Mouse (Mus musculus): ENCODE data around the gene Ikzf3. TPM values are rescaled to one million over a fixed set of nuclear protein-coding genes. Genes with fewer than 3 reads are reported as not detected.
A peak's percentile ranks its signal among the peaks of the same experiment; 100 is the strongest.

The Ikzf3 gene
- polyA plus RNA-seq, 1 experiment from 2014 or later, result not detected

- H3K36me3 ChIP-seq (ENCODE audit: control insufficient read depth, insufficient read depth, low read length), result no peaks in the 10 kb centered on the region
- ATAC-seq (ENCODE audit: insufficient number of reproducible peaks, insufficient read depth, low FRiP score, low read depth), result peak; percentile 2; the same call in 1 of the 2 replicates
- peaks cover 4 to 7% of the 10 kb centered on the region in 2 experiments; a peak in 3 of 4 replicates for H3K4me1 ChIP-seq (ENCODE audit: control insufficient read depth in 2 of 2, insufficient read depth in 2 of 2, low read length in 2 of 2)
- H3K27me3 ChIP-seq (ENCODE audit: control insufficient read depth, insufficient read depth, low read length), result peaks cover 25% of the 10 kb centered on the region
- peak overlapping the region; percentile 90 for H3K4me2 ChIP-seq (ENCODE audit: low read length)
- H3K9ac ChIP-seq (ENCODE audit: low read length), result peak overlapping the region; percentile 75
- no peaks in the 10 kb centered on the region for H3K9me3 ChIP-seq (ENCODE audit: control insufficient read depth, low read length)
- peak overlapping the region; percentile 55 to 66 for H3K4me3 ChIP-seq (ENCODE audit: control insufficient read depth in 1 of 2, insufficient read depth in 1 of 2, low read depth in 1 of 2, low read length in 2 of 2)
- no peak overlapping the region; a peak in 1 of 4 replicates for H3K27ac ChIP-seq (replicated peaks in 1 of 2; ENCODE audit: control insufficient read depth in 1 of 2, insufficient read depth in 1 of 2, low read depth in 2 of 2, low read length in 2 of 2)
- WGBS, result 17% methylated on average over 9 of the region's 9 CpGs
Measured at GRCm38 (mm10) chr11:98456945-98457344, 88.9 kb downstream of the Ikzf3 start.

GRCm38 (mm10) chr11:98456545-98456944, 89.3 kb downstream of the Ikzf3 start:
- Histone ChIP-seq H3K4me1 (ENCODE audit: control insufficient read depth in 2 of 2, insufficient read depth in 2 of 2, low read length in 2 of 2) (peaks cover 4 to 7% of the 10 kb centered on the region in 2 experiments; a peak in 3 of 4 replicates), H3K9me3 (ENCODE audit: control insufficient read depth, low read length) (no peaks in the 10 kb centered on the region), H3K9ac (ENCODE audit: low read length) (no peak overlapping the region), H3K4me3 (ENCODE audit: control insufficient read depth in 1 of 2, insufficient read depth in 1 of 2, low read depth in 1 of 2, low read length in 2 of 2) (no peak overlapping the region), H3K4me2 (ENCODE audit: low read length) (no peak overlapping the region), H3K36me3 (ENCODE audit: control insufficient read depth, insufficient read depth, low read length) (no peaks in the 10 kb centered on the region), H3K27me3 (ENCODE audit: control insufficient read depth, insufficient read depth, low read length) (peaks cover 25% of the 10 kb centered on the region), H3K27ac (replicated peaks in 1 of 2; ENCODE audit: control insufficient read depth in 1 of 2, insufficient read depth in 1 of 2, low read depth in 2 of 2, low read length in 2 of 2) (no peak overlapping the region)
- ATAC-seq (ENCODE audit: insufficient number of reproducible peaks, insufficient read depth, low FRiP score, low read depth), result no peak
- WGBS, result 73% methylated on average over 5 of the region's 5 CpGs

GRCm38 (mm10) chr11:98455484-98455883, 90.3 kb downstream of the Ikzf3 start:
- 78% methylated on average over 4 of the region's 4 CpGs for WGBS

GRCm38 (mm10) chr11:98449921-98450771, 95.7 kb downstream of the Ikzf3 start:
- no peak overlapping the region for H3K4me3 ChIP-seq (ENCODE audit: control insufficient read depth in 1 of 2, insufficient read depth in 1 of 2, low read depth in 1 of 2, low read length in 2 of 2)
- H3K27ac ChIP-seq (replicated peaks in 1 of 2; ENCODE audit: control insufficient read depth in 1 of 2, insufficient read depth in 1 of 2, low read depth in 2 of 2, low read length in 2 of 2), result no peak overlapping the region
- ATAC-seq (ENCODE audit: insufficient number of reproducible peaks, insufficient read depth, low FRiP score, low read depth), result no peak
- WGBS, result 70% methylated on average over 20 of the region's 20 CpGs
- H3K9ac ChIP-seq (ENCODE audit: low read length), result no peak overlapping the region
- H3K27me3 ChIP-seq (ENCODE audit: control insufficient read depth, insufficient read depth, low read length), result no peaks in the 10 kb centered on the region
- peaks cover 9 to 23% of the 10 kb centered on the region in 2 experiments for H3K4me1 ChIP-seq (ENCODE audit: control insufficient read depth in 2 of 2, insufficient read depth in 2 of 2, low read length in 2 of 2)
- H3K4me2 ChIP-seq (ENCODE audit: low read length), result no peak overlapping the region
- H3K36me3 ChIP-seq (ENCODE audit: control insufficient read depth, insufficient read depth, low read length), result no peaks in the 10 kb centered on the region
- H3K9me3 ChIP-seq (ENCODE audit: control insufficient read depth, low read length), result no peaks in the 10 kb centered on the region

More at GRCm38 (mm10) chr11:98455484-98455883, 90.3 kb downstream of the Ikzf3 start:
- Histone ChIP-seq H3K27ac (replicated peaks in 1 of 2; ENCODE audit: control insufficient read depth in 1 of 2, insufficient read depth in 1 of 2, low read depth in 2 of 2, low read length in 2 of 2) (no peak overlapping the region), H3K9ac (ENCODE audit: low read length) (no peak overlapping the region), H3K9me3 (ENCODE audit: control insufficient read depth, low read length) (no peaks in the 10 kb centered on the region), H3K4me1 (ENCODE audit: control insufficient read depth in 2 of 2, insufficient read depth in 2 of 2, low read length in 2 of 2) (peaks cover 4 to 7% of the 10 kb centered on the region in 2 experiments; a peak in 3 of 4 replicates), H3K36me3 (ENCODE audit: control insufficient read depth, insufficient read depth, low read length) (no peaks in the 10 kb centered on the region), H3K4me2 (ENCODE audit: low read length) (no peak overlapping the region), H3K27me3 (ENCODE audit: control insufficient read depth, insufficient read depth, low read length) (peaks cover 24% of the 10 kb centered on the region), H3K4me3 (ENCODE audit: control insufficient read depth in 1 of 2, insufficient read depth in 1 of 2, low read depth in 1 of 2, low read length in 2 of 2) (no peak overlapping the region)
- ATAC-seq (ENCODE audit: insufficient number of reproducible peaks, insufficient read depth, low FRiP score, low read depth), result no peak

- Histone ChIP-seq H3K27ac (replicated peaks in 1 of 2; ENCODE audit: control insufficient read depth in 1 of 2, insufficient read depth in 1 of 2, low read depth in 2 of 2, low read length in 2 of 2) (no peak overlapping the region), H3K27me3 (ENCODE audit: control insufficient read depth, insufficient read depth, low read length) (no peaks in the 10 kb centered on the region), H3K9ac (ENCODE audit: low read length) (no peak overlapping the region), H3K4me2 (ENCODE audit: low read length) (no peak overlapping the region), H3K36me3 (ENCODE audit: control insufficient read depth, insufficient read depth, low read length) (no peaks in the 10 kb centered on the region), H3K4me1 (ENCODE audit: control insufficient read depth in 2 of 2, insufficient read depth in 2 of 2, low read length in 2 of 2) (peaks cover 9 to 23% of the 10 kb centered on the region in 2 experiments), H3K9me3 (ENCODE audit: control insufficient read depth, low read length) (no peaks in the 10 kb centered on the region), H3K4me3 (ENCODE audit: control insufficient read depth in 1 of 2, insufficient read depth in 1 of 2, low read depth in 1 of 2, low read length in 2 of 2) (no peak overlapping the region)
- no peak for ATAC-seq (ENCODE audit: insufficient number of reproducible peaks, insufficient read depth, low FRiP score, low read depth)
- WGBS, result 60% methylated on average over 3 of the region's 3 CpGs
Measured at GRCm38 (mm10) chr11:98449419-98449818, 96.4 kb downstream of the Ikzf3 start.

GRCm38 (mm10) chr11:98448191-98448790, 97.5 kb downstream of the Ikzf3 start:
- Histone ChIP-seq H3K36me3 (ENCODE audit: control insufficient read depth, insufficient read depth, low read length) (no peaks in the 10 kb centered on the region), H3K9ac (ENCODE audit: low read length) (no peak overlapping the region), H3K4me3 (ENCODE audit: control insufficient read depth in 1 of 2, insufficient read depth in 1 of 2, low read depth in 1 of 2, low read length in 2 of 2) (no peak overlapping the region), H3K4me2 (ENCODE audit: low read length) (no peak overlapping the region), H3K4me1 (ENCODE audit: control insufficient read depth in 2 of 2, insufficient read depth in 2 of 2, low read length in 2 of 2) (peaks cover 9 to 23% of the 10 kb centered on the region in 2 experiments), H3K27ac (replicated peaks in 1 of 2; ENCODE audit: control insufficient read depth in 1 of 2, insufficient read depth in 1 of 2, low read depth in 2 of 2, low read length in 2 of 2) (no peak overlapping the region), H3K9me3 (ENCODE audit: control insufficient read depth, low read length) (no peaks in the 10 kb centered on the region), H3K27me3 (ENCODE audit: control insufficient read depth, insufficient read depth, low read length) (no peaks in the 10 kb centered on the region)
- WGBS, result 60% methylated on average over 13 of the region's 13 CpGs
- no peak for ATAC-seq (ENCODE audit: insufficient number of reproducible peaks, insufficient read depth, low FRiP score, low read depth)

GRCm38 (mm10) chr11:98447475-98447834, 98.4 kb downstream of the Ikzf3 start:
- H3K36me3 ChIP-seq (ENCODE audit: control insufficient read depth, insufficient read depth, low read length), result no peaks in the 10 kb centered on the region
- peak overlapping the region; percentile 57; the same call in 1 of the 2 replicates for H3K9ac ChIP-seq (ENCODE audit: low read length)
- no peak overlapping the region for H3K27ac ChIP-seq (replicated peaks in 1 of 2; ENCODE audit: control insufficient read depth in 1 of 2, insufficient read depth in 1 of 2, low read depth in 2 of 2, low read length in 2 of 2)
- no peaks in the 10 kb centered on the region for H3K27me3 ChIP-seq (ENCODE audit: control insufficient read depth, insufficient read depth, low read length)
- ATAC-seq (ENCODE audit: insufficient number of reproducible peaks, insufficient read depth, low FRiP score, low read depth), result no peak
- 13% methylated on average over 7 of the region's 7 CpGs for WGBS
- H3K4me3 ChIP-seq (ENCODE audit: control insufficient read depth in 1 of 2, insufficient read depth in 1 of 2, low read depth in 1 of 2, low read length in 2 of 2), result peak overlapping the region in 1 of 2 experiments; percentile 28; a peak in 1 of 4 replicates
- no peaks in the 10 kb centered on the region for H3K9me3 ChIP-seq (ENCODE audit: control insufficient read depth, low read length)
- H3K4me2 ChIP-seq (ENCODE audit: low read length), result peak overlapping the region; percentile 65
- peaks cover 9 to 23% of the 10 kb centered on the region in 2 experiments for H3K4me1 ChIP-seq (ENCODE audit: control insufficient read depth in 2 of 2, insufficient read depth in 2 of 2, low read length in 2 of 2)
